Mouse (Mus musculus): ENCODE measurements around the gene Gipc3. TPM values are rescaled to one million over a fixed set of nuclear protein-coding genes. Genes with fewer than 3 reads are reported as not detected.
A peak's percentile ranks its signal among the peaks of the same experiment; 100 is the strongest.

Gipc3 gene
- polyA plus RNA-seq, 1 experiment: 0.10 TPM

- TF ChIP-seq E2F4 (IDR thresholded peaks at IDR 0.05; ENCODE audit: insufficient read depth): no peak
- TF ChIP-seq CEBPB (IDR thresholded peaks at IDR 0.05; ENCODE audit: insufficient read depth, poor library complexity, severe bottlenecking): no peak
- no peak for TF ChIP-seq TCF12 (IDR thresholded peaks at IDR 0.05; ENCODE audit: insufficient read depth, poor library complexity, severe bottlenecking)
- TF ChIP-seq REST (IDR thresholded peaks at IDR 0.05; ENCODE audit: insufficient read depth, insufficient read length): no peak
- TF ChIP-seq MYOD1 (IDR thresholded peaks at IDR 0.05; ENCODE audit: control insufficient read depth in 1 of 3, insufficient read length in 2 of 3, low read depth in 2 of 3): no peak
- TF ChIP-seq MYOG (IDR thresholded peaks at IDR 0.05; ENCODE audit: control insufficient read depth in 1 of 3, insufficient read depth in 1 of 3, insufficient read length in 2 of 3, low read depth in 2 of 3): no peak
- no peak for TF ChIP-seq SRF (IDR thresholded peaks at IDR 0.05; ENCODE audit: control insufficient read depth, insufficient read length, low read depth)
- TF ChIP-seq MAX (IDR thresholded peaks at IDR 0.05; ENCODE audit: low read depth): no peak
- TF ChIP-seq POLR2A (IDR thresholded peaks at IDR 0.05; ENCODE audit: insufficient read length, low read depth): no peak
- TF ChIP-seq USF1 (IDR thresholded peaks at IDR 0.05; ENCODE audit: low read depth): no peak
- TF ChIP-seq TCF3 (IDR thresholded peaks at IDR 0.05; ENCODE audit: insufficient read length, low read depth): no peak
- TF ChIP-seq POLR2AphosphoS2 (IDR thresholded peaks at IDR 0.05; ENCODE audit: insufficient read length, low read depth): no peak
- no peak within 1 kb of the TSS for H3ac ChIP-seq (ENCODE audit: control insufficient read depth, insufficient read length)
- H3K4me2 ChIP-seq (ENCODE audit: low read depth): no peak within 1 kb of the TSS
- H3K36me3 ChIP-seq (ENCODE audit: control insufficient read depth, insufficient read depth): peaks cover 10% of the 10 kb centered on the region
- H3K79me2 ChIP-seq (ENCODE audit: control insufficient read depth, insufficient read depth): no peaks in the 10 kb centered on the region
- H3K27me3 ChIP-seq (ENCODE audit: control insufficient read depth, insufficient read depth, insufficient read length): no peaks in the 10 kb centered on the region
- H3K4me3 ChIP-seq: no peak within 1 kb of the TSS
These were observed 14.7 kb downstream of the Gipc3 start, which contains the start of gene Tbxa2r for GRCm38 (mm10) chr10:81328386-81328785. Tbxa2r (plus strand) TSS chr10:81328731.

- H3K4me3 ChIP-seq: no peak overlapping the region
- H3K4me2 ChIP-seq (ENCODE audit: low read depth): no peak overlapping the region
- H3K79me2 ChIP-seq (ENCODE audit: control insufficient read depth, insufficient read depth): peaks cover 2% of the 10 kb centered on the region
- TF ChIP-seq POLR2AphosphoS2 (IDR thresholded peaks at IDR 0.05; ENCODE audit: insufficient read length, low read depth): peak; percentile 12
- TF ChIP-seq CEBPB (IDR thresholded peaks at IDR 0.05; ENCODE audit: insufficient read depth, poor library complexity, severe bottlenecking): no peak
- H3ac ChIP-seq (ENCODE audit: control insufficient read depth, insufficient read length): no peak overlapping the region
- H3K36me3 ChIP-seq (ENCODE audit: control insufficient read depth, insufficient read depth): peaks cover 10% of the 10 kb centered on the region
- no peaks in the 10 kb centered on the region for H3K27me3 ChIP-seq (ENCODE audit: control insufficient read depth, insufficient read depth, insufficient read length)
These were observed 15.1 kb downstream of the Gipc3 start for GRCm38 (mm10) chr10:81327959-81328358.

- Histone ChIP-seq H3K79me2 (ENCODE audit: control insufficient read depth, insufficient read depth) (peaks cover 13% of the 10 kb centered on the region), H3K4me2 (ENCODE audit: low read depth) (no peak overlapping the region), H3K4me3 (no peak overlapping the region), H3K36me3 (ENCODE audit: control insufficient read depth, insufficient read depth) (peaks cover 10% of the 10 kb centered on the region), H3ac (ENCODE audit: control insufficient read depth, insufficient read length) (no peak overlapping the region), H3K27me3 (ENCODE audit: control insufficient read depth, insufficient read depth, insufficient read length) (no peaks in the 10 kb centered on the region)
- TF ChIP-seq REST (IDR thresholded peaks at IDR 0.05; ENCODE audit: insufficient read depth, insufficient read length): no peak
These were observed 16.2 kb downstream of the Gipc3 start for GRCm38 (mm10) chr10:81326858-81327257.

- peaks cover 10% of the 10 kb centered on the region for H3K36me3 ChIP-seq (ENCODE audit: control insufficient read depth, insufficient read depth)
- H3K27me3 ChIP-seq (ENCODE audit: control insufficient read depth, insufficient read depth, insufficient read length): no peaks in the 10 kb centered on the region
- H3K79me2 ChIP-seq (ENCODE audit: control insufficient read depth, insufficient read depth): peaks cover 19% of the 10 kb centered on the region
- H3K4me3 ChIP-seq: no peak overlapping the region
- H3ac ChIP-seq (ENCODE audit: control insufficient read depth, insufficient read length): no peak overlapping the region
- no peak overlapping the region for H3K4me2 ChIP-seq (ENCODE audit: low read depth)
- TF ChIP-seq E2F4 (IDR thresholded peaks at IDR 0.05; ENCODE audit: insufficient read depth) (no peak), TCF12 (IDR thresholded peaks at IDR 0.05; ENCODE audit: insufficient read depth, poor library complexity, severe bottlenecking) (no peak), TCF3 (IDR thresholded peaks at IDR 0.05; ENCODE audit: insufficient read length, low read depth) (no peak), MYOD1 (IDR thresholded peaks at IDR 0.05; ENCODE audit: control insufficient read depth in 1 of 3, insufficient read length in 2 of 3, low read depth in 2 of 3) (no peak), MYOG (IDR thresholded peaks at IDR 0.05; ENCODE audit: control insufficient read depth in 1 of 3, insufficient read depth in 1 of 3, insufficient read length in 2 of 3, low read depth in 2 of 3) (no peak), CEBPB (IDR thresholded peaks at IDR 0.05; ENCODE audit: insufficient read depth, poor library complexity, severe bottlenecking) (no peak), POLR2AphosphoS2 (IDR thresholded peaks at IDR 0.05; ENCODE audit: insufficient read length, low read depth) (no peak), MAX (IDR thresholded peaks at IDR 0.05; ENCODE audit: low read depth) (no peak), POLR2A (IDR thresholded peaks at IDR 0.05; ENCODE audit: insufficient read length, low read depth) (no peak), REST (IDR thresholded peaks at IDR 0.05; ENCODE audit: insufficient read depth, insufficient read length) (no peak), USF1 (IDR thresholded peaks at IDR 0.05; ENCODE audit: low read depth) (no peak)
These were observed 17.3 kb downstream of the Gipc3 start for GRCm38 (mm10) chr10:81325781-81326180.

GRCm38 (mm10) chr10:81325176-81325575 is 17.9 kb downstream of the Gipc3 start:
- Histone ChIP-seq H3K4me2 (ENCODE audit: low read depth) (no peak overlapping the region), H3K79me2 (ENCODE audit: control insufficient read depth, insufficient read depth) (peaks cover 19% of the 10 kb centered on the region), H3K36me3 (ENCODE audit: control insufficient read depth, insufficient read depth) (peaks cover 10% of the 10 kb centered on the region), H3K27me3 (ENCODE audit: control insufficient read depth, insufficient read depth, insufficient read length) (no peaks in the 10 kb centered on the region), H3ac (ENCODE audit: control insufficient read depth, insufficient read length) (no peak overlapping the region), H3K4me3 (no peak overlapping the region)
- TF ChIP-seq SRF (IDR thresholded peaks at IDR 0.05; ENCODE audit: control insufficient read depth, insufficient read length, low read depth): no peak
- no peak for TF ChIP-seq MAX (IDR thresholded peaks at IDR 0.05; ENCODE audit: low read depth)
- TF ChIP-seq MYOD1 (IDR thresholded peaks at IDR 0.05; ENCODE audit: control insufficient read depth in 1 of 3, insufficient read length in 2 of 3, low read depth in 2 of 3): no peak
- no peak for TF ChIP-seq MYOG (IDR thresholded peaks at IDR 0.05; ENCODE audit: control insufficient read depth in 1 of 3, insufficient read depth in 1 of 3, insufficient read length in 2 of 3, low read depth in 2 of 3)
- no peak for TF ChIP-seq TCF12 (IDR thresholded peaks at IDR 0.05; ENCODE audit: insufficient read depth, poor library complexity, severe bottlenecking)
- no peak for TF ChIP-seq REST (IDR thresholded peaks at IDR 0.05; ENCODE audit: insufficient read depth, insufficient read length)
